Mouse (Mus musculus) c-Kit-positive CD71-positive TER-119-negative erythroid progenitor cells, embryonic 14.5 days (primary cell): ENCODE data around the gene Meltf.

ENCODE experiments used
- DNase-seq: peaks from one replicate; pipeline ENCODE4 v3.0.0-alpha.2; 2013; ENCODE audit warnings: low read depth

Meltf gene

GRCm38 (mm10) chr16:31878573-31879257, at the start of gene Meltf:
Gene Meltf, plus strand, starts transcription at chr16:31878810.
- DNase-seq: peak; percentile 24

GRCm38 (mm10) chr16:31830726-31831125, 47.9 kb upstream of the Meltf start:
- DNase-seq: no peak

- no peak for DNase-seq
Observed at GRCm38 (mm10) chr16:31832630-31833422, 45.8 kb upstream of the Meltf start.

GRCm38 (mm10) chr16:31834011-31834584, 44.5 kb upstream of the Meltf start:
- DNase-seq: no peak

GRCm38 (mm10) chr16:31834662-31835318, 43.8 kb upstream of the Meltf start:
- DNase-seq: no peak

GRCm38 (mm10) chr16:31837362-31837761, 41.2 kb upstream of the Meltf start:
- DNase-seq: no peak

GRCm38 (mm10) chr16:31844246-31844645, 34.4 kb upstream of the Meltf start:
- DNase-seq: no peak

GRCm38 (mm10) chr16:31846763-31847162, 31.8 kb upstream of the Meltf start:
- no peak for DNase-seq

- DNase-seq: no peak
Observed at GRCm38 (mm10) chr16:31863920-31864319, 14.7 kb upstream of the Meltf start.

GRCm38 (mm10) chr16:31865242-31865641, 13.4 kb upstream of the Meltf start:
- DNase-seq: no peak

- no peak for DNase-seq
Observed at GRCm38 (mm10) chr16:31866911-31867310, 11.7 kb upstream of the Meltf start.

- DNase-seq: no peak
Observed at GRCm38 (mm10) chr16:31867736-31868135, 10.9 kb upstream of the Meltf start.

GRCm38 (mm10) chr16:31873721-31874120, 4.9 kb upstream of the Meltf start:
- no peak for DNase-seq

GRCm38 (mm10) chr16:31875391-31875790, 3.2 kb upstream of the Meltf start:
- no peak for DNase-seq

GRCm38 (mm10) chr16:31876386-31876785, 2.2 kb upstream of the Meltf start:
- no peak for DNase-seq

- DNase-seq: no peak
Observed at GRCm38 (mm10) chr16:31878052-31878451, 558 bp upstream of the Meltf start.

- no peak for DNase-seq
Observed at GRCm38 (mm10) chr16:31880146-31880840, 1.7 kb downstream of the Meltf start.

- no peak for DNase-seq
Observed at GRCm38 (mm10) chr16:31882381-31882908, 3.8 kb downstream of the Meltf start.

- DNase-seq: peak; percentile 9
Observed at GRCm38 (mm10) chr16:31883302-31883701, 4.7 kb downstream of the Meltf start.

GRCm38 (mm10) chr16:31883902-31884301, 5.3 kb downstream of the Meltf start:
- DNase-seq: no peak

GRCm38 (mm10) chr16:31890907-31891306, 12.3 kb downstream of the Meltf start:
- no peak for DNase-seq
